ENCODE assay signal across 11 mouse cellular contexts in genomic region chr19:47049061-47049460, GRCm38 (mm10). TPM values are rescaled to one million over a fixed set of nuclear protein-coding genes. Genes with fewer than 3 reads are reported as not detected.
A peak's percentile ranks its signal among the peaks of the same experiment; 100 is the strongest.
DNase-seq lines count a peak whose midpoint lies in the region; ATAC-seq lines count a peak whose summit lies in the region.
"Had no signal": no experiment of that assay in that cellular context is flagged by ENCODE, and none has a peak within 500 bp of the region (broad histone marks: within the 10 kb centered on the region; RNA-seq: fewer than 3 reads in every experiment).

No protein-coding gene starts in this region.

- no peak overlapping the region for H3K9ac ChIP-seq in liver, embryonic 11.5 days (ENCODE audit: low read depth, low read length)
- H3K9ac ChIP-seq in embryonic facial prominence, embryonic 15.5 days: no peak overlapping the region
- H3K9ac ChIP-seq in limb, embryonic 11.5 days (ENCODE audit: low read length): no peak overlapping the region
- H3K9ac ChIP-seq in neural tube, embryonic 14.5 days (replicated peaks; ENCODE audit: low read depth, low read length): no peak overlapping the region

- H3K27ac ChIP-seq in liver, embryonic 11.5 days (ENCODE audit: low read depth, low read length): no peak overlapping the region
- H3K27ac ChIP-seq in embryonic facial prominence, embryonic 15.5 days (replicated peaks): no peak overlapping the region
- no peak overlapping the region for H3K27ac ChIP-seq in limb, embryonic 11.5 days (replicated peaks; ENCODE audit: low read depth, low read length)
- no peak overlapping the region for H3K27ac ChIP-seq in neural tube, embryonic 14.5 days (ENCODE audit: low read depth, low read length)

- H3K9me3 ChIP-seq in liver, embryonic 11.5 days (ENCODE audit: control insufficient read depth, low read length): no peaks in the 10 kb centered on the region
- H3K9me3 ChIP-seq in embryonic facial prominence, embryonic 15.5 days (replicated peaks): no peaks in the 10 kb centered on the region
- no peaks in the 10 kb centered on the region for H3K9me3 ChIP-seq in limb, embryonic 11.5 days (ENCODE audit: control insufficient read depth, low read length)
- no peaks in the 10 kb centered on the region for H3K9me3 ChIP-seq in neural tube, embryonic 14.5 days (ENCODE audit: control insufficient read depth, low read length)

- peaks cover 14% of the 10 kb centered on the region for H3K36me3 ChIP-seq in liver, embryonic 11.5 days (ENCODE audit: control insufficient read depth, insufficient read depth, low read length)
- peaks cover 17% of the 10 kb centered on the region; the same call in 1 of the 2 replicates for H3K36me3 ChIP-seq in embryonic facial prominence, embryonic 15.5 days
- peaks cover 3% of the 10 kb centered on the region; the same call in 1 of the 2 replicates for H3K36me3 ChIP-seq in limb, embryonic 11.5 days (ENCODE audit: control insufficient read depth, insufficient read depth, low read length)
- no peaks in the 10 kb centered on the region; the same call in 1 of the 2 replicates for H3K36me3 ChIP-seq in neural tube, embryonic 14.5 days (ENCODE audit: control insufficient read depth, insufficient read depth, low read length)

- DNase-seq in liver, embryonic 11.5 days (ENCODE audit: low spot score): no peak
- no peak for DNase-seq in liver
- no peak for DNase-seq in limb, embryonic 11.5 days (ENCODE audit: low spot score)
- DNase-seq in gastrocnemius, postnatal 25 days: no peak
- DNase-seq in urinary bladder, postnatal 36 days (ENCODE audit: low spot score in 2 of 2): no peak
- DNase-seq in adrenal gland, postnatal 10 days: no peak
- DNase-seq: lung, postnatal 36 days; right cerebral cortex, postnatal 25 days had no signal

- WGBS in liver, embryonic 11.5 days: 69% methylated on average over 4 of the region's 4 CpGs
- 60% methylated on average over 4 of the region's 4 CpGs for WGBS in embryonic facial prominence, embryonic 15.5 days
- WGBS in limb, embryonic 11.5 days: 66% methylated on average over 4 of the region's 4 CpGs
- 63% methylated on average over 4 of the region's 4 CpGs for WGBS in neural tube, embryonic 14.5 days

- ATAC-seq in liver, embryonic 11.5 days (replicated peaks; ENCODE audit: low FRiP score): no peak
- no peak for ATAC-seq in embryonic facial prominence, embryonic 15.5 days (ENCODE audit: insufficient number of reproducible peaks, low FRiP score, low TSS enrichment, low read depth)
- ATAC-seq in limb, embryonic 11.5 days (ENCODE audit: insufficient number of reproducible peaks, low FRiP score, low TSS enrichment, low read depth): no peak
- no peak for ATAC-seq in neural tube, embryonic 14.5 days (ENCODE audit: low read depth)
- ATAC-seq: inflammation-experienced regulatory T-cells, adult 6 months had no signal

- no peaks in the 10 kb centered on the region for H3K27me3 ChIP-seq in liver, embryonic 11.5 days (replicated peaks; ENCODE audit: control insufficient read depth, insufficient read depth, low read length)
- H3K27me3 ChIP-seq in embryonic facial prominence, embryonic 15.5 days: no peaks in the 10 kb centered on the region
- H3K27me3 ChIP-seq in limb, embryonic 11.5 days (ENCODE audit: control insufficient read depth, insufficient read depth, low read length): no peaks in the 10 kb centered on the region
- H3K27me3 ChIP-seq in neural tube, embryonic 14.5 days (ENCODE audit: control insufficient read depth, insufficient read depth, low read length): no peaks in the 10 kb centered on the region

- peak overlapping the region; percentile 66 for H3K4me3 ChIP-seq in liver, embryonic 11.5 days (ENCODE audit: low read depth, low read length)
- H3K4me3 ChIP-seq in embryonic facial prominence, embryonic 15.5 days (replicated peaks): 0 out of 2 replicates have a peak overlapping the region, but pooled peaks have one; percentile 82
- H3K4me3 ChIP-seq in limb, embryonic 11.5 days (ENCODE audit: low read depth, low read length): no peak overlapping the region
- H3K4me3 ChIP-seq in neural tube, embryonic 14.5 days (ENCODE audit: low read depth, low read length): no peak overlapping the region

- H3K4me2 ChIP-seq in liver, embryonic 11.5 days: peak overlapping the region; percentile 73
- H3K4me2 ChIP-seq in embryonic facial prominence, embryonic 15.5 days (replicated peaks): peak overlapping the region; percentile 62; the same call in 1 of the 2 replicates
- H3K4me2 ChIP-seq in limb, embryonic 11.5 days (ENCODE audit: low read depth, severe bottlenecking): peak overlapping the region; percentile 77; the same call in 1 of the 2 replicates
- H3K4me2 ChIP-seq in neural tube, embryonic 14.5 days (ENCODE audit: low read depth, low read length): peak overlapping the region; percentile 61; the same call in 1 of the 2 replicates

- H3K4me1 ChIP-seq in liver, embryonic 11.5 days (replicated peaks; ENCODE audit: control insufficient read depth, insufficient read depth, low read length): peaks cover 12% of the 10 kb centered on the region
- H3K4me1 ChIP-seq in embryonic facial prominence, embryonic 15.5 days: peaks cover 12% of the 10 kb centered on the region
- peaks cover 10% of the 10 kb centered on the region; the same call in 1 of the 2 replicates for H3K4me1 ChIP-seq in limb, embryonic 11.5 days (ENCODE audit: control insufficient read depth, insufficient read depth, low read length)
- H3K4me1 ChIP-seq in neural tube, embryonic 14.5 days (ENCODE audit: control insufficient read depth, insufficient read depth, low read length): peaks cover 12% of the 10 kb centered on the region

RNA-seq across cellular contexts. Expression of gene Pcgf6, which starts 1.6 kb away (rescaled TPM):
- 28.6 and 32.9 TPM in 2 replicates for polyA plus RNA-seq in liver, embryonic 11.5 days (2014; fragmentation: Nextera tagmentation; extraction: Ambion mirVana)
- 17.4 and 17.8 TPM in 2 replicates for polyA plus RNA-seq in embryonic facial prominence, embryonic 15.5 days (2015; fragmentation: Nextera tagmentation; extraction: Ambion mirVana)
- polyA plus RNA-seq in limb, embryonic 11.5 days (2014; fragmentation: Nextera tagmentation; extraction: Ambion mirVana): 36.5 and 38.9 TPM in 2 replicates
- 45.0 and 46.9 TPM in 2 replicates for polyA plus RNA-seq in neural tube, embryonic 14.5 days (2014; fragmentation: Nextera tagmentation; extraction: Ambion mirVana)
- total RNA-seq in gastrocnemius, postnatal 25 days (2021): 1 to 10 TPM; 3.4 to 4.1 TPM
- total RNA-seq in adrenal gland, postnatal 10 days (2021): 1 to 10 TPM; 8.6 to 8.9 TPM

RNA-seq across cellular contexts. Expression of gene Taf5, which starts 18.5 kb away (rescaled TPM):
- polyA plus RNA-seq in liver, embryonic 11.5 days (2014; fragmentation: Nextera tagmentation; extraction: Ambion mirVana): 9.0 TPM in 2 replicates
- polyA plus RNA-seq in embryonic facial prominence, embryonic 15.5 days (2015; fragmentation: Nextera tagmentation; extraction: Ambion mirVana): 4.8 TPM in 2 replicates
- 11.8 and 12.3 TPM in 2 replicates for polyA plus RNA-seq in limb, embryonic 11.5 days (2014; fragmentation: Nextera tagmentation; extraction: Ambion mirVana)
- 7.7 and 9.8 TPM in 2 replicates for polyA plus RNA-seq in neural tube, embryonic 14.5 days (2014; fragmentation: Nextera tagmentation; extraction: Ambion mirVana)
- total RNA-seq in gastrocnemius, postnatal 25 days (2021): 1 to 10 TPM; 2.3 to 3.1 TPM
- total RNA-seq in adrenal gland, postnatal 10 days (2021): 1 to 10 TPM; 4.4 to 4.8 TPM

RNA-seq across cellular contexts. Expression of gene Nt5c2, which starts 34.1 kb away (rescaled TPM):
- polyA plus RNA-seq in liver, embryonic 11.5 days (2014; fragmentation: Nextera tagmentation; extraction: Ambion mirVana): 107 and 110 TPM in 2 replicates
- polyA plus RNA-seq in embryonic facial prominence, embryonic 15.5 days (2015; fragmentation: Nextera tagmentation; extraction: Ambion mirVana): 64.9 and 73.4 TPM in 2 replicates
- 75.2 and 94.6 TPM in 2 replicates for polyA plus RNA-seq in limb, embryonic 11.5 days (2014; fragmentation: Nextera tagmentation; extraction: Ambion mirVana)
- 72.0 and 80.3 TPM in 2 replicates for polyA plus RNA-seq in neural tube, embryonic 14.5 days (2014; fragmentation: Nextera tagmentation; extraction: Ambion mirVana)
- 10 to 100 TPM; 17.0 to 23.6 TPM for total RNA-seq in gastrocnemius, postnatal 25 days (2021)
- total RNA-seq in adrenal gland, postnatal 10 days (2021): 10 to 100 TPM; 73.1 to 77.3 TPM

RNA-seq across cellular contexts. Expression of gene Ina, which starts 34.6 kb away (rescaled TPM):
- 0.26 and 0.53 TPM in 2 replicates for polyA plus RNA-seq in liver, embryonic 11.5 days (2014; fragmentation: Nextera tagmentation; extraction: Ambion mirVana)
- polyA plus RNA-seq in embryonic facial prominence, embryonic 15.5 days (2015; fragmentation: Nextera tagmentation; extraction: Ambion mirVana): 5.9 and 7.6 TPM in 2 replicates
- polyA plus RNA-seq in limb, embryonic 11.5 days (2014; fragmentation: Nextera tagmentation; extraction: Ambion mirVana): 0.35 and 0.44 TPM in 2 replicates
- polyA plus RNA-seq in neural tube, embryonic 14.5 days (2014; fragmentation: Nextera tagmentation; extraction: Ambion mirVana): 535 and 653 TPM in 2 replicates
- total RNA-seq in gastrocnemius, postnatal 25 days (2021): not detected
- total RNA-seq in adrenal gland, postnatal 10 days (2021): 10 to 100 TPM in 1 of 2 experiments, 1 to 10 TPM in 1; 7.6 to 12.2 TPM
- polyA plus RNA-seq: inflammation-experienced regulatory T-cells, adult 6 months had no signal

RNA-seq across cellular contexts. Expression of gene Usmg5, which starts 41.4 kb away (rescaled TPM):
- 1,203 and 1,215 TPM in 2 replicates for polyA plus RNA-seq in liver, embryonic 11.5 days (2014; fragmentation: Nextera tagmentation; extraction: Ambion mirVana)
- 1,091 and 1,212 TPM in 2 replicates for polyA plus RNA-seq in embryonic facial prominence, embryonic 15.5 days (2015; fragmentation: Nextera tagmentation; extraction: Ambion mirVana)
- 1,237 and 1,330 TPM in 2 replicates for polyA plus RNA-seq in limb, embryonic 11.5 days (2014; fragmentation: Nextera tagmentation; extraction: Ambion mirVana)
- 1,318 and 1,638 TPM in 2 replicates for polyA plus RNA-seq in neural tube, embryonic 14.5 days (2014; fragmentation: Nextera tagmentation; extraction: Ambion mirVana)
- total RNA-seq in gastrocnemius, postnatal 25 days (2021): 1,000 to 10,000 TPM; 1,205 to 1,223 TPM
- 1,000 to 10,000 TPM; 1,198 to 1,276 TPM for total RNA-seq in adrenal gland, postnatal 10 days (2021)

Comparison
In these comparisons a context has a peak if more than half of its experiments do, and no peak if none do; other contexts are left out.
1. H3K4me3 ChIP-seq: peak in liver, embryonic 11.5 days (single experiment) and embryonic facial prominence, embryonic 15.5 days (single experiment); none in limb, embryonic 11.5 days (single experiment) and neural tube, embryonic 14.5 days (single experiment).
2. Peak in every context shown above with its lines, with median percentiles within 50 percentile points of each other: H3K4me2 ChIP-seq.